Mouse (Mus musculus) midbrain, embryonic 16.5 days (tissue): ENCODE results near the gene Slco1c1. TPM values are rescaled to one million over a fixed set of nuclear protein-coding genes. Genes with fewer than 3 reads are reported as not detected.

Experiments used
- ATAC-seq: fragments of 200-750 bp; cut with Nextera tagmentation; 2 replicates; pipeline ENCODE4 v1.8.0; 2017; ENCODE audit warnings: moderate TSS enrichment
- H3K27ac ChIP-seq: fragments of 300-500 bp; sonication (generic); 2 replicates; pipeline ENCODE4 v1.5.1; 2014; ENCODE audit warnings: mild to moderate bottlenecking, low read length, mixed read lengths
- H3K27me3 ChIP-seq: fragments of 300-500 bp; sonication (generic); 2 replicates; pipeline ENCODE4 v1.6.1; 2014; ENCODE audit warnings: low read depth, low read length, mixed read lengths; ENCODE audit not compliant: control insufficient read depth, insufficient read depth
- H3K36me3 ChIP-seq: fragments of 300-500 bp; sonication (generic); 2 replicates; pipeline ENCODE4 v1.6.1; 2014; ENCODE audit warnings: mild to moderate bottlenecking, low read length, moderate library complexity, mixed read lengths; ENCODE audit not compliant: control insufficient read depth, insufficient read depth
- H3K4me1 ChIP-seq: fragments of 300-500 bp; sonication (generic); 2 replicates; pipeline ENCODE4 v1.6.1; 2014; ENCODE audit warnings: mild to moderate bottlenecking, low read length, mixed read lengths; ENCODE audit not compliant: control insufficient read depth, insufficient read depth
- H3K4me2 ChIP-seq: fragments of 300-500 bp; sonication (generic); 2 replicates; pipeline ENCODE4 v1.6.1; 2014; ENCODE audit warnings: mild to moderate bottlenecking, low read length, mixed read lengths
- H3K4me3 ChIP-seq: fragments of 300-500 bp; sonication (generic); 2 replicates; pipeline ENCODE4 v1.5.1; 2014; ENCODE audit warnings: low read depth, mild to moderate bottlenecking, low read length, moderate library complexity, mixed read lengths
- H3K9ac ChIP-seq: fragments of 300-500 bp; sonication (generic); 2 replicates; pipeline ENCODE4 v1.6.1; 2014; ENCODE audit warnings: low read depth, low read length, mixed read lengths
- H3K9me3 ChIP-seq: fragments of 300-500 bp; sonication (generic); replicated peaks from 2 replicates; pipeline ENCODE4 v1.6.1; 2014; ENCODE audit warnings: mild to moderate bottlenecking, low read length, mixed read lengths; ENCODE audit not compliant: control insufficient read depth, poor library complexity, severe bottlenecking
- WGBS: fragments of 180-500 bp; shearing (Covaris S2); extraction: QIAGEN DNeasy Blood & Tissue Kit; methylation state at CpG from one replicate; pipeline ENCODE4 v1.1.7; 2014; 5-methylcytosine and 5-hydroxymethylcytosine counted together
- polyA plus RNA-seq: library from polyadenylated mRNA; unstranded; fragments of >200 nt; fragmentation: Nextera tagmentation; extraction: Ambion mirVana; gene quantifications from 2 replicates; pipeline ENCODE4 v1.2.1, GENCODE M21; 2015

Gene Slco1c1
- polyA plus RNA-seq, 1 experiment from 2014 or later = 21.2 TPM

GRCm38 (mm10) chr6:141501171-141501570 is 23.0 kb upstream of the Slco1c1 start:
- no peak overlapping the region for H3K4me3 ChIP-seq
- 89% methylated on average over 3 of the region's 3 CpGs for WGBS
- no peaks in the 10 kb centered on the region for H3K36me3 ChIP-seq
- ATAC-seq = no peak
- H3K27ac ChIP-seq = no peak overlapping the region
- H3K9ac ChIP-seq = no peak overlapping the region
- H3K27me3 ChIP-seq = no peaks in the 10 kb centered on the region
- H3K9me3 ChIP-seq = no peaks in the 10 kb centered on the region
- H3K4me1 ChIP-seq = no peaks in the 10 kb centered on the region
- no peak overlapping the region for H3K4me2 ChIP-seq

- no peak for ATAC-seq
- Histone ChIP-seq H3K36me3 (no peaks in the 10 kb centered on the region), H3K27me3 (no peaks in the 10 kb centered on the region), H3K27ac (no peak overlapping the region), H3K9me3 (no peaks in the 10 kb centered on the region), H3K4me1 (no peaks in the 10 kb centered on the region), H3K9ac (no peak overlapping the region), H3K4me2 (no peak overlapping the region), H3K4me3 (no peak overlapping the region)
- 92% methylated on average over 2 of the region's 2 CpGs for WGBS
Observed at GRCm38 (mm10) chr6:141522541-141522940, 1.6 kb upstream of the Slco1c1 start.

GRCm38 (mm10) chr6:141525787-141526186 is 1.6 kb downstream of the Slco1c1 start:
- Histone ChIP-seq H3K27ac (no peak overlapping the region), H3K36me3 (no peaks in the 10 kb centered on the region), H3K4me1 (no peaks in the 10 kb centered on the region), H3K9me3 (no peaks in the 10 kb centered on the region), H3K4me3 (no peak overlapping the region), H3K27me3 (no peaks in the 10 kb centered on the region), H3K9ac (no peak overlapping the region), H3K4me2 (no peak overlapping the region)
- no peak for ATAC-seq
- WGBS = 39% methylated on average over 1 of the region's 1 CpGs

GRCm38 (mm10) chr6:141530865-141531264 is 6.7 kb downstream of the Slco1c1 start:
- H3K27ac ChIP-seq = no peak overlapping the region
- no peak overlapping the region for H3K9ac ChIP-seq
- no peaks in the 10 kb centered on the region for H3K27me3 ChIP-seq
- no peaks in the 10 kb centered on the region for H3K36me3 ChIP-seq
- ATAC-seq = no peak
- H3K4me3 ChIP-seq = no peak overlapping the region
- H3K9me3 ChIP-seq = no peaks in the 10 kb centered on the region
- no peak overlapping the region for H3K4me2 ChIP-seq
- no peaks in the 10 kb centered on the region for H3K4me1 ChIP-seq
- 74% methylated on average over 6 of the region's 6 CpGs for WGBS

GRCm38 (mm10) chr6:141537298-141537697 is 13.1 kb downstream of the Slco1c1 start:
- Histone ChIP-seq H3K9ac (no peak overlapping the region), H3K4me3 (no peak overlapping the region), H3K9me3 (no peaks in the 10 kb centered on the region), H3K27me3 (no peaks in the 10 kb centered on the region), H3K4me1 (no peaks in the 10 kb centered on the region), H3K27ac (no peak overlapping the region), H3K36me3 (no peaks in the 10 kb centered on the region), H3K4me2 (no peak overlapping the region)
- whole genome bisulfite sequencing = 80% methylated on average over 3 of the region's 3 CpGs
- no peak for ATAC-seq

GRCm38 (mm10) chr6:141541136-141541535 is 17.0 kb downstream of the Slco1c1 start:
- Histone ChIP-seq H3K4me1 (no peaks in the 10 kb centered on the region), H3K27me3 (no peaks in the 10 kb centered on the region), H3K4me3 (no peak overlapping the region), H3K36me3 (no peaks in the 10 kb centered on the region), H3K9ac (no peak overlapping the region), H3K27ac (no peak overlapping the region), H3K9me3 (no peaks in the 10 kb centered on the region), H3K4me2 (no peak overlapping the region)
- no peak for ATAC-seq
- 87% methylated on average over 1 of the region's 1 CpGs for WGBS

GRCm38 (mm10) chr6:141543344-141543743 is 19.2 kb downstream of the Slco1c1 start:
- Histone ChIP-seq H3K9me3 (no peaks in the 10 kb centered on the region), H3K9ac (no peak overlapping the region), H3K27me3 (no peaks in the 10 kb centered on the region), H3K36me3 (no peaks in the 10 kb centered on the region), H3K4me1 (no peaks in the 10 kb centered on the region), H3K4me3 (no peak overlapping the region), H3K27ac (no peak overlapping the region), H3K4me2 (no peak overlapping the region)
- WGBS = 85% methylated on average over 7 of the region's 7 CpGs
- no peak for ATAC-seq

GRCm38 (mm10) chr6:141558118-141558517 is 34.0 kb downstream of the Slco1c1 start:
- Histone ChIP-seq H3K36me3 (no peaks in the 10 kb centered on the region), H3K9ac (no peak overlapping the region), H3K4me1 (no peaks in the 10 kb centered on the region), H3K4me2 (no peak overlapping the region), H3K4me3 (no peak overlapping the region), H3K27ac (no peak overlapping the region), H3K27me3 (no peaks in the 10 kb centered on the region), H3K9me3 (no peaks in the 10 kb centered on the region)
- ATAC-seq = no peak
- WGBS = 94% methylated on average over 1 of the region's 1 CpGs

- Histone ChIP-seq H3K4me3 (no peak overlapping the region), H3K27ac (no peak overlapping the region), H3K36me3 (no peaks in the 10 kb centered on the region), H3K9me3 (no peaks in the 10 kb centered on the region), H3K4me1 (peaks cover 9% of the 10 kb centered on the region), H3K27me3 (no peaks in the 10 kb centered on the region), H3K4me2 (no peak overlapping the region), H3K9ac (no peak overlapping the region)
- WGBS = 78% methylated on average over 2 of the region's 2 CpGs
- ATAC-seq = no peak
Observed at GRCm38 (mm10) chr6:141567366-141567765, 43.2 kb downstream of the Slco1c1 start.
